Mouse (Mus musculus) frontal cortex, adult (tissue): ENCODE results near the gene Trappc13.
"Not testable (repeated sequence)": the region's sequence is repeated elsewhere in the genome, so short reads cannot be mapped to it uniquely, and the experiment has no call there.

Experiments
- ATAC-seq: cut with Nextera tagmentation; 2 replicates; pipeline ENCODE4 v1.9.2; 2017; ENCODE audit warnings: mild to moderate bottlenecking, moderate library complexity, mixed read lengths; ENCODE audit not compliant: low TSS enrichment

The Trappc13 gene

DNA sequence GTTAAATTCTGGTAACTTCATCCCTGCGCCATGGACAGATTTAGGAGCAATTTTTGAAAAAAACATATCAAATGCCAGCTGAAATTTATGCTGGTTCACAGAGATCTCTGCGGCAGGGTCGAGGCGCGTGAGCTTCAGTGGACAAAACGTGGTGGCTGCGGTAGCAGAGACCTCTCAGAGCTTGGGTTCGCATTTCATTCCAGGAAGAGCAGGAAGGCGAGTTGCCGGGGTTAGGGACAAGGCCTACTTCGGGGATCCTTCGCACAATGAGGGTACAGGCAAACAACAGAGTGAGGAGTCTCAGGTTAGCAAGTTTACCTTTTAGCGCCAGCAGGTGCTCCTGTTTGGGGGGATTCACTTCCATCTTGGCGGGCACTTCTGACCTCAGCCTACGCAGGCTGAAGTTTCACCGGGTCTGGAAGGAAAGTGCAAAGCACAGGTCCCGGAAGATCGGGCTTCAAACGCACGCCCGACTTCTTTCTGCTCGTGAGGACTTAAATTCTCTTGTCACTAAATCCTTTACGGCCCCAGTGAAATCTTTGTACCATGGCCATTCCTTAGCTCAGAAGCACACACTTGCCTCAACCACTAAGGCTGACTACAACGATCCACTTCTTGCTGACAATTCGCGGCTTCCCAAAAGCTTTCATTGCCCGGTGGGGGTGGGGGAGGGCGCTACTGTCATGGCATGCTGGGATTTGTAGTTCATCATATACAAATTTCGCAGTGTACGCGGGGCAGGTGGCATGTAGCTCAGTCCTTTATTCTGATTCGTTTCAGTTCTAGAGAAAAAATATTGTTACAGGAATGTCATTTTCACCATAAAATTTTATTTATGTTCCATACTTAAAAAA is at the start of gene Trappc13:
TSS of gene Trappc13 (minus strand) at position 674 of the 854 bp plus-strand sequence.
- peak; percentile 91 for ATAC-seq

DNA sequence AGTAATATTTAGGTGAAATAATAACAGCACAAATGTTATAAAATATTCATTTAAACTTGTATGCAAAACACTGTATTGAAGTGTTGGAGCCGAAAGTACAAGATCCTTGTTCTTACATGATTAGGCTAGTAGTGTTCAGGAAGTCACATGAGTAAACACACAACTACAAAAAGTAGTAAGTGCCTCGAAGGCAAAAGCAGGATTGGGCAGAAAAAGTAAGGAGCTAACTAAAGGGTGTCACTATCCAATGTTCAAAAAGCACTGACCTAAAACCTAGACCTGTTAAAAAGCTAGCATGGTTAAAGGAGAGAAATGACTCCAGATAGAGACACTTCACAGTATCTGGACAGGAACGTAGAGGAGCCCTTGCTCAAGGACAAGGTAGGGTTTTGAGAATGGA is 49.2 kb upstream of the Trappc13 start:
- ATAC-seq: no peak

DNA sequence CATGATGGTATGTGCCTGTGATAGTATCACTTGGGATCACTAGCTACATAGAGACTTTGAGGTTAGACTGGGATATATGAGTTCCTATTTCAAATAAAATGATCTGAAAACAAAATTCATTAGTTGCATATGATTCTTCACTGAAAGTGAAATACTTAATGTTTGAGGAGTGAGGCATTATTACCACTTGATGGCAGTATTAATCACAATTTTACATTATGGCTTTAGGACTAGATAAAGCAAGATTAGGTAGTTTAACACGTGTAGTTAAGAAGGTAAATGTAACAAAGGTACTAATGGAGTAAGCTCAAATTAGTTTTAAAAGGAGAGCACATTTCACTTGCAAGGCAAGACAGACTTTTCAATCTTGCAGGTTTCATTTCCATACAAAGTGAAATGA is 26.0 kb upstream of the Trappc13 start:
- ATAC-seq: 0 out of 2 replicates have a peak, but pooled peaks have one; percentile 9

DNA sequence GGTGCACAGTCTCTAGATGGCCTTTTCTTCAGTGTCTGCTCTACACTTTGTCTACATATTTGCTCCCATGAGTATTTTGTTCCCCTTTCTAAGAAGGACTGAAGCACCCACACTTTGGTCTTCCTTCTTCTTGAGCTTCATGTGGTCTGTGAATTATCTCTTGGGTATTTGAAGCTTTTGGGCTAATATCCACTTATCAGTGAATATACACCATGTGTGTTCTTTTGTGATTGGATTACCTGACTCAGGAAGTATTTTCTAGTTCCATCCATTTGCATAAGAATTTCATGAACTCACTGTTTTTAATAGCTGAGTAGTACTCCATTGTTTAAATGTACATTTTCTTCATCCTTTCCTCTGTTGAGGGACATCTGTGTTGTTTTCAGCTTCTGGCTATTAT is 17.6 kb upstream of the Trappc13 start:
- ATAC-seq: not testable (repeated sequence)

DNA sequence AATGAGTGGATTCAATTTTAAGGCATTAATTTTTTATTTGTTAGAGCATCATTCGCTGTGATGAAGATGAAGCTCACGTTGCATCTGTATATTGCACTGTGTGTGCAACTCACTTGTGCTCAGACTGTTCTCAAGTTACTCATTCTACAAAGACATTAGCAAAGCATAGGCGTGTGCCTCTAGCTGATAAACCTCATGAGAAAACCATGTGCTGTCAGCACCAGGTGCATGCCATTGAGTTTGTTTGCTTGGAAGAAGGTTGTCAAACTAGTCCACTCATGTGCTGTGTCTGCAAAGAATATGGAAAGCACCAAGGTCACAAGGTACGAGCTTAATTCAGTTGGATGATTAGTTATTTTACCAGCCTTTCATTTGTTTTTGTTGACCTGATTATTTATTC is 9.1 kb upstream of the Trappc13 start:
- no peak for ATAC-seq

DNA sequence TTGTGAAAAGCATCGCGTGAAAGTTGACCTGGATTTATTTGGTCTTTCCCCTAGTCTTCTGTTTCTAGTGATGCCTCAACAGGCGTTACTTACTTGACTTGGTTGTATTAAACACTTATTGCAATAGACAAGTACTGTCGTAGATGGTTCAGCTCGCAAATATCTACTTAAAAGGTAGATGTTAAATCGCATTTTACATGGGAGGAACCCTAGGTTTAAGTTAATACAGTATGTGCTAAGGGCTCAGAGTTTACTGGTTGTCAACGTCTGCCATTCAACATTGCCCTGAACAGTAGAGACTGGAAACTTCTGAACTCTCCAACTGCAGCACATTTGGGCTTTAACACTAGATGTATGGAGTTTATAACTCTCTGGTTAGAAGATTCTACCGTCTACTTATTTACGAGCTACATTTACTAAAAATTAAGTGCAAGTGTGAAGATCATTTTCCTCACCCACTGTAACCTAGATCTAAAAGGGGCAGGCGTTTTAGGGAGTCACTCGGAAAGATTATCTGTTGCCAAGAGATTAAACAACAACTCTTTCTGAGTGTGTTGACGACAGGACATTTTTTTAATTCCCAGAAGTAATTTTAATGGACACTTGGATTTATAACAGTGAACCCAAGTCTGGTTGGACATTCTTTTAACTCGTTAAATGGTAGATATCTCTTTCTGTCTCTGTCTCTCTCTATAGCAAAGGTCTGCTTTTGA is 1.1 kb upstream of the Trappc13 start:
- peak; percentile 8; the same call in 1 of the 2 replicates for ATAC-seq

DNA sequence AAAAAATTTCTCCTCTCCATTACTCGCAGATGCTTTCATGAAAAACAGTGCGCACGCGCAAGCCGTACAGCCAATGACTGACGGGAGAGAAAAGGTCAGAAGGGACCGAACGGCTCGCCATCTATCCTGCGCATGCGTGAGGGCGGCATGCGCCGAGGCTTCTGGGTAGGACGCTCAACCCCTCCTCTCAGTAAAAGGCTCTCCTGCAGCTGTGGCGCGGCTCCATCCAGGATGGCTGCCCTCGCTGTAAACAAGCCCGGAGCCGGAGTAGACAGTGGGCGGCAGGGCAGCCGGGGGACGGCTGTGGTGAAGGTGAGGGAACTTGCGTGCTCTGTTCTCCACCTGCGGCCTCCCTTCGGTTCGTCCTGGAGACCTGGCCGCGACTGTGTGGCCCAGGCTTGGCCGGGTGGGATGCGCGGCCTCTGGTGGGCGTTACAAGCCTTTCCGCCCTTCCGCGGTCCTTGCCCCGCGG is 417 bp upstream of the Trappc13 start, which contains the start of gene Trim23:
TSS of gene Trim23 (plus strand) at position 148 of the 472 bp plus-strand sequence.
- peak; percentile 97 for ATAC-seq

DNA sequence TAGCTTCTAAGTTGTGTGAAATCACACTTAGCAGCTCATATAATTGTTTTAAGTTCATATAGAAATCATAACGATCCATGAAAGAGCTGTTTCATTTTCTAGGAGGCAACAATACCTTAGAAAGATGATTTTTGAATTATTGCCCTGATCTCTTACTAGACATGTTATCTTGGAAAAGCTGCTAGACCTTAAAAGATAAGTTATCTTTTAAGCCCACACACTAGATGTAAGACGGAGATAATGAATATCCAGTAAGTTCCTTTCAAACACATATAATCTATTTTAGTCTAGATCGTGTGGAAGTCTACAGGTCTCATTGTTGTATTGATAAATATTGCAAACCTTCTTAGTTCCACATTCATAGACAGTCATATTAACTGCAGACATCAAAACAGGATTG is 1.4 kb downstream of the Trappc13 start:
- ATAC-seq: no peak

DNA sequence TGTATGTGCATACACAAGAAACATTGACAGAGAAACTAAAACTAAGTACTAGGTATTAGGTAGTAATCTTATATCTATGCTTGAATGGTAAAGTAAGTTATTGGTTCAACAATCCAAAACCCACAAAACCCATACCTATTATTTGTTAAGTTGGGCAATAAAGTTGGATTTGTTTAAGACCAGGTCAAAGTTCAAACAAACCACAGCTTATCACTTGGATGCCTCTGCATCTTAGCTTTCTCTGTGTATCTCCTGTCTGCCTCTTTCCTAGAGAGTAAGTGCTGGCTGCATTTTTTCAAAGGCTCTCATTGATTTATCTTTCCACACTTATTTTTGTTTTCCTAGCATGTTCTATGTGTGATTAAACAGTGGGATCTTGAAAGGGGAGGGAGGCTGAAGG is 5.8 kb downstream of the Trappc13 start:
- no peak for ATAC-seq

DNA sequence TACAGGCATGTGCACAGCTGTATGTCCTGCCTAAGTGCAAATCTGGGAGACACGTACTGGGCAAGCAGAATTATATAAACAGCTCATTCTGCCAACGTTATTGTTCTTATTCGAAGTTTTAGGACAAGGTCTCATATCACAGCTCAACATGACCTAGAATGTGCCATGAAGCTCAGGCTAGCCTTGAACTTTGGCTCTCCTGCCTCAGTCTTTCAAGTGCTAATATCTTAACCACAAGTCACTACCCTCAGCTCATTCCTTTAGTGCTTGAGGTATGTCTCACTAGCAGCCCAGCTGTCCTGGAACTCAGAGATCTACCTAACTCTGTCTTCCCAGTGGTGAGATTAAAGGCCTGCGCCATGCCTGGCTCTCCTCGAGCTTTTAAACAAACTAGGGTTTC is 6.6 kb downstream of the Trappc13 start:
- ATAC-seq: no peak

DNA sequence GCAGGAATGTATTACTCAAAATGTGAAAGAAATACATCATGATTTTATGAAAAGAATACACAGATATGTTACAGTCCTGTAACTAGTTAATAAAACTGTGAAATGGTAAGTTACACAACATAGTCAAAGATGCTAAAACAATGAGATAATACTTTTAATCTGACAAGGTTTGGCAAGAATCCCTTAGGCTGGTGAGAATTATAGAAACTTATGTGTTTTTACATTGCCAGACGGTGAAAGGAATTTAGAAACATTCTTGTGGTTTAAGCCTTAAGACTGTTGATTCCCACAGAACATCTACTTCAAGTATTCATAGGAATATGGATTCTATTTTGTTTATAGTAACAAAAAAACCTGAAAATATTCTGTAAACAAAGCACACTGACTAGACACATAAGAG is 22.6 kb downstream of the Trappc13 start:
- no peak for ATAC-seq

DNA sequence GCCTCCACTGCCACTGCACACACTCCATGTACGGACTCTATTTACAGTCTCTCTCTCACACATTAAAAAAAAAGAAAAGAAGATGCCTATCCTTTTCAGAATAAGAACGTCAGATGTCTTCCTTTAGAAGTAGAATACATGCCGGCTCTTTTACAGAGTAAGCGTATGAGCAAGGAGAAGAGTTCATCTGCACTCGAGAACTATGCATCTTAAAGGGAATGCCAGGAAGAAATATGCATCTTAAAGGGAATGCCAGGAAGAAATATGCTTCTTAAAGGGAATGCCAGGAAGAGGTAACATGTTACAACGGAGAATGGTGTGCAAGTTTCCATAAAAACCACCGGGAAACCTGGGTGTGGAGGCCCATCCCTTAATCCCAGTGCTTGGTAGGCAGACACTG is 23.2 kb downstream of the Trappc13 start:
- ATAC-seq: peak; percentile 90

DNA sequence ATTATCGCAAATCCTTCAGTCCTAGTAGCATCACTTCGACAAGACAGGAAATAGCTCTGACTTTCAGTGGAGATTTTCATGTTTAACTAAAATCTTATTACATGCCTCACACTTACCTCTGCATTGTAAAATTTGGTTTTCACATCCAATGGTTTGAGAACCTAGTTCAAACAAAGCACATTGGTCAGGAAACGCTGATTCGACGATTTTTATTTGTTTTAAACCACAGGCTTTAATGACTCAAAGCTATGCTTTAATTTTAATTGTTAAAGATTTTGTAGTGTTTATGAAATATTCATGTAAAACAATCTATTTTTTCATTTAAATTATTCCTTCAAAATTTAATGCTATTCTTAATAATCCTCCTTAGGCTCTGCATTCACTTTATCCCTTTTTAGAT is 24.1 kb downstream of the Trappc13 start:
- no peak for ATAC-seq

DNA sequence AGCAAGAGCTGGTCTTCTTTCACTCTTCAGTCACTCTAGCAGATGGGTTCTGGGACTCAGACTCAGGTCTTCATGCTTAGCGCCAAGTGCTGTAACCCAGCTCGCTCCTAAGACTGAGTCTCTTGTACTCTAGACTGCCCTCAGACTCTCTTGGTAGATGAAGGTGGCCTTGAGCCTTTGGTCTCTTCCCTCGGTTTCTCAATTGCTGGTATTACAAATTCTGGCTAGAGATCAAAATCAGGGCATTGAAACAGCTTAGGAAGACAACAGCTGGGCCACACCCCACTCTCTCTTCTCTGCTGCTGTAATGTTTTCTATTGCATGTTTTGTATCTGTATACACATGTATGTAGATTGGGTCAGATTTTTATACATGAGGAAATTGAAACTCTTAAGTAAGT is 32.6 kb downstream of the Trappc13 start:
- no peak for ATAC-seq

DNA sequence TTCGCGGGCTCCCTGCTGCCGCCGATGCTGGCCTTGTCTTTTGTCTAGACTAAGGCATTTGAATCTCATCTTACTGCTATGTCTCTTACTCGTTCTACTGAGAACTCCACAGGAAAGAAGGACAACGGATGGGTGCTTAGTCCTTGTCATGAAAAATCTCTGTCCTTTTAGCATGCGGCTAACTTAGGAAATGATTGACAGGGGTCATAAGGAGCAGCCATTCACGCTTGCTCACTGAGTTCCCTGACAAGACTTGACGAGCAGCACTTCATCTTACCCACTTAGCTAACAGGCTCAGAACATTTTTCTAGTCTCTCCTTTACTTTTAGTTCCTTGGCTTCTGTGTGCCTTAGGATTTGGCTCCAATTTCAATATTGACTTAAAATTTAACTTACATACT is 33.4 kb downstream of the Trappc13 start:
- no peak for ATAC-seq

DNA sequence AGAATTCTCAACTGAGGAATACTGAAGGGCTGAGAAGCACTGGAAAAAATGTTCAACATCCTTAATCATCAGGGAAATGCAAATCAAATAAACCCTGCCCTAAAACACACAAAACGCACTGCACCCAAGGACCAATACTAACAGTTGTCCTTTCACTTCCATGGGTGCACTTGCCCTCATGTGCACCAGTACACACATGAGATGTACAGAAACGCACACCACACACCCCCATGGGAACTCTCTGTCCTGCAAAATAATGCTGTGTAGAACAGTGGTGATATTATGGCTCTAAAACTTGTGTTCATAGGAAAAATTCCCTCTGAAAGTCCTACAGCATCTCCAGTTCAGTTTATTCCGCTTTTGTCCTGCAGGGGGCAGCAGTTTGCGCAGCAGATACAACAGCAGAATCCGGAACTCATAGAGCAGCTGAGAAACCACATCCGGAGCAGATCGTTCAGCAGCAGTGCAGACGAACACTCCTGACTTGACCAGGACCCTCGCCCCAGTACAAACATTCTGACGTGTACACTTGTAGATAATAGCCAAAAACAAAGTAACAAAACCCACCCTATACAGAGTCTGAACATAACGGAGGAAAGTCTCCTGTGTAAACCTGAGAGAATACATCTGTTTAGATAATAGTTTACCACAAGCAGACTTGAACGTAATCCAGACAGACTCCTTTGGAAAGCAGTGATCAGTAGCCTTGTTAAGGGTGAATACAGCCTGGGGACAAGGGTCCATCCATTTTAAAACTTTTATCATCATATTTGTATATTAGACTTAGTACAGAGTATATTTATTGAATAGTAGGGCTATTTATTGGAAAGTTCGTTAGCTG is 38.7 kb downstream of the Trappc13 start:
- ATAC-seq: peak; percentile 90

DNA sequence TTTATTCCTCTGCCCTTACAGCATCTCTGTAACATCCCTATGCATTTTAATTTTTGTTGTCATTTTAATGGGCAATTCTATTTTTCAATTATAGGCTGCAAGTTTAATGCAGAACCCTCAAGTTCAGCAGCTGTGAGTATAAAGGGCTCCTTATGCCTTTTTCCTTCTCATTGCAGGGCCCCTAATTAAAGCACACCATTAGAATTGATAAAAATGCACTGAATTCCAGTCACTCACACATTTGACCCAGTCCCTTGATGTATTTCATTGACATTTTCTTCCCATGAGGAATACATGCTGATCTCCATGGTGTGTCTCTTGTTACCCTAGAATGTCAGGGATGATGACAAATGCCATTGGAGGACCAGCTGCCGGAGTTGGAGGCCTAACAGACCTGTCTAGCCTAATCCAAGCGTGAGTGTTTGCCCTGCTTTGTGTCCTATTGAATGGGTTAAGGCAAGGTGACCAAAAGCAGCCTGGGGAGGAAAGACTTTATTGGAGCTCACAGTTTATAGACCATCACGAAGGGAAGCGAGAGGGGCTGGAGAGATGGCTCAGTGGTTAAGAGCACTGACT is 43.7 kb downstream of the Trappc13 start:
- ATAC-seq: no peak

DNA sequence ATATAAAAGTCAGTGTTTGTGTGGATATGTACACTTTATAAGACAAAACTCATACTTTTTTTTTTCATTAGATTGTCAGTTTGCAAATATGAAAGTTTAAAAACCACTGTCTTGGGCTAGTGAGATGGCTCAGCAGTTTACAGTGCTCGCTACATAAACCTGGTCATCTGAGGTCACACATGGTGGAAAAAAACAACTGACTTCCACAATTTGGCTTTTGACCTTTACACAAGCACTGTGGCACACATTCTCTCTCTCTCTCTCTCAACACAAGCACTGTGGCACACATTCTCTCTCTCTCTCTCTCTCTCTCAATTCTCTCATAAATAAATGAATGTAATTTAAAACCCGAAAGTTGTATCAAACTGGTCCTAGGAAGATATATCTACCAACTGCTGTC is 45.7 kb downstream of the Trappc13 start:
- no peak for ATAC-seq

DNA sequence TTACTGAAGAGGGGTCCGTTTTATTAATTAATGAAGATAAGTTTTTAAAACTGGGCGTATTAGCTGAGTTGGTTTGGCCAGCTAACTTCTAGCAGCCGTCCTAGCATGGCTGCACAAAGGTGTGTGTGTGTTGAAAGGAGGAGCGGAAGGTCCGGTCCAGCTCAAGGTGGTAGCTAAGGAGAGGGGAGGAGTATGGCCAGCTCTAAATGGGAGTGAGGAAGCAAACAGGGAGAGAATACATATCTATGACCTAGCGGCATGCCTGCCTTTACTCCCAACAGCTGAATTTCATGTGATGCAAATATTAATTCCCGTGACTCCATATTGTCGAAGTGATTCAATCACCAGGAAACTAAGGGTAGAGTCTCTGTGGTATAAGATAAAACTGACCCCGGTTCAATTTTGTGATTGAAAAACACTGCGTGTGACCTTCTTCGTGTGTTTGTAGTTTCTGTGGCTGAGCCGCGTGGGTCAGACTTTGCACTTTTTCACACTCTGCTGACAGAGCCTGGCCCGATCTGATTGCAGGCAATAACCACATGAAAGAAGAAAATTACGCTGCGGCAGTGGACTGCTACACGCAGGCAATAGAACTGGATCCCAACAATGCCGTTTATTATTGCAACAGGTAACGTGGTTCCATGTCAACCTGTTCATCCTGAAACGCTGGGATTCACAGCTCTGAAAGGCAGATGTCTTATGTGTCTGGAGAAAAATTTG is 54.4 kb downstream of the Trappc13 start:
- ATAC-seq: no peak

DNA sequence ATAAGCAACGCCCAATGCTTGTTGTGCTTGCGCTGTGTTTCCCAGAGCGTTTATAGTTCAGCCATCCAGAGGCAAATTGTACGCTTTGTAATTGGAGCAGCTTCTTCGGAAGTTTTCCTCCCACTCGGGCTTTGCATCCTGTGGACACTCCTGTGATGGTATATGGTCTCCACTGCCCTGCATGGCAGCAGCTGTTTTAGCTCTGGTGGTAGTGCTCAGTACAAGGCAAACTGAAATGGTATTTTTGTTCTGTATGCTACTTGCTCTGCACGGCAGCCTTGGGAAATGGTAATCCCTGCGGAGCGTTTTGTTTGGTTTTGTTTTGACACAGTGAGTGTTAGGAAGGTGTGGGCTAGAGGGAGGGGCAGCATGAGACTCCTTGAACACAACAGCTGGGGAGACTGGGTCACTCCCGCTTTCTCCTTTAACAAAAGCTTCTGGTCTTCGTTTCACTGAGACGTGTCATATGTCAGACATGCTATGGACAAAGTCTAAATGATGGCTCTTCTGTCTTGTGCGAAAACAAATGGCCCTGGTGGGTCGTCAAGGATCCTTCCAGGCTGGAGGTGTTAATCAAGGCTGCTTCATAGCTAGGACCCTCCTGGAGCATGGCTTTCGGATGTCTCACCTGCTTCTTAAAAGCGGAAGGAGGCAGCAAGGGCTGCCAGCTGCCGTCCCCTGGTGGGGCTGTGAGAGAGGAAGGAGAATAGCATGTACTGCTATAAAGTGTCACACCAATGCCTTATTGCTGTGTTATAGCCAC is 56.0 kb downstream of the Trappc13 start:
- ATAC-seq: peak; percentile 53
